Mouse (Mus musculus) v-Abl transformed pro-B cells (cell line): Measurements from ENCODE around the gene Csnk1g2.
"Not testable (repeated sequence)": the region's sequence is repeated elsewhere in the genome, so short reads cannot be mapped to it uniquely, and the experiment has no call there.

ENCODE experiments used
- in situ Hi-C, 2 experiments: fragments of 400-800 bp; cut with MboI; formaldehyde crosslinking; loops; one replicate each; pipeline ENCODE4 v1.15.1; 2025; ENCODE audit not compliant: unreplicated experiment in 2 of 2

The Csnk1g2 gene

DNA sequence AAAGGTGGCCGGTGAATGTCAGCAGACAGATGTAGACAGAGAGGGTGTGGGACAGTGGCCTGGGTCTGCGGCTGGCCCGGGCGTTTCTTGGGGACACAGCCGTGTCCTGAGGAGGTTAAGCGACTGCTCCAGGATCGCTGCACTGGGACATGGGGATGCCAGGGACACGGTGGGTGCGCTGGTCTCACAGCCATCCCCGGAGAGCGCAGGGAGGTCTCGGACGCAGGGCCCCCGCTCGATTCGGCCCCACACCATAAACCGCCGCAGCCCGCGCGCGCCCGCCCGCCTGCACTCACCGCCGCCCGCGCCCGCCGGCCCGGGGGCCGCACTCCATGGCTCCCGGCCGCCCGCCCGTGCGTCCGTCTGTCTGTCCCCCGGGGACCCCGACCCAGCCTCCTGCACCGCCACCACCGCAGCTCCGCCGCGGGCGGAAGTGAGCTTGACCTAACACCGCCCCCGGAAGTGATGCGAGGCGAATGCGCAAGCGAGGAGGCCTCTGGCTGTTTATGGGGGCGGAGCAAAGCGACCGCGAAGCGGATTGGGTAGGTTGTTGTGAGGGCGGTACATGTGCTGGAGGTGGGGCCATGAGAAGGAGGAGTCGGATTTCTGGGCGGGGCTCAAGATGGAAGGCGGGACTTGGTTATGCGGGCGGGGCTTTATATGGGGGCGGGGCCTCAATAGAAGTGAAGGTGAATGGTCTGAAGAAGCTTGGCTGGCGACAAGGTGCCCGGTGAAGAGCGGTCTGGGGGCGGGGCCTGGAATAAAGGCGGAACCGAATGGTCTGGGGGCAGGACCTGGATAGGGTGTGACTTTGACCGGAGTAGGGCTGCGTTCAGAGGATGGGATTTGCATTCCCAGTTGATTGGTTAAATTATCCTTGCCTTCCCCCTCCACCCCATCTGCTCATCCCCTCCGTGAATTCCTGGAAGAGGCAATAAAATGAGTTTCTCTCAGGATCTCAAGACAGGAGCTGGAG, 32.5 kb upstream of the Csnk1g2 start, which contains the start of gene Abhd17a:
Gene Abhd17a (minus strand): TSS at position 463 of the 976 bp plus-strand sequence.
- in situ Hi-C loops = no loop called here

DNA sequence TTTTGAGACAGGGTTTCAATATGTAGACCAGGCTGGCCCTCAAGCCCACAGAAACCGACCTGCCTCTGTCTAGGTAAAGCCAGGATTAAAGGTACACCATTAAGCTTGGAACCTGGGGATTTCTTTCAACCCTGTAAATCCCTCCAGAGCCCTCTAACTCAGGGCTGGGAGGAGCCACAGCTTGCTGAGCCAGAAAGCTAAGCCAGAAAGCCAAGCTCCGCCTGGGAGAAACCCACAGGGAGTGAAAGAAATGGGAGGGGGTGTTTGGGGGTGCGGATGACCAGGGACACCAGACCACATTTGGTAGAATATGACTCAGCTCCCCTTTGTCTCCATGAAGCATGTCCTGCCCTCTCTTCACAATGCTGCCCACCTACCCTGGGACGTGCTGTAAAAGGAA, 26.3 kb upstream of the Csnk1g2 start:
- in situ Hi-C loops = no loop called here

DNA sequence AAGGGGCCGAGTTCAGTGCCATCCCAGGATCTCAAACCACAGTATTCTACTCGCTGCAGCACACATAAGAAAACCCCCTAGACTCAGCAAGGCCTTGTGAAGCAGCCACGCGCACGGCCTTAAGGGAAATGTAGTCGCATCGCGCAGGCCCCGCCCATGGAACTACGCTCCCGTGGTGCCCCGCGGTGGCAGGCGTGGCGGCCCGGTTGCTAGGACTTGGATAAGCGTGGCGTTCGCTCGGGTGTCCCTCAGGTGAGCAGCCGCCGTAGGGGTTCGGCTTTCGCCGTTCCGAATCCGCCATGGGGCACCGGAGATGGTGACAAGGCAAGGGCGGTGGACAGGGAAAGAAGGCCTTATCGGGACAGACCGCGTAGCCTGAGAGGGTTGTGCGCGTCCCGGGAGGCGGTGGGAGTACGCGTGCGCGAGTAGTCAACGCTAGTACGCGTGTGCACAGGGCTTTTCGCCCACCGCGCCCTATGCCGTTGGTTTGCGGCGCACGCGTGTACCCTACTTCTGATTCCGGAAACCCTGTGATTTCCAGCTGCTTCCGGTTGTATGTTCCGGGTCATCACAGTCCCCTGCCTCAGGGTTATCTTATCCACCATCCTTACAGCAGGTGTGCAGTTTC, 19.8 kb upstream of the Csnk1g2 start, which contains the start of the genes Scamp4 and Adat3:
Gene Scamp4 (plus strand): TSS at position 175 of the 628 bp plus-strand sequence.
Gene Adat3 (plus strand): TSS at position 183 of the 628 bp plus-strand sequence.
- in situ Hi-C loops = no loop called here

DNA sequence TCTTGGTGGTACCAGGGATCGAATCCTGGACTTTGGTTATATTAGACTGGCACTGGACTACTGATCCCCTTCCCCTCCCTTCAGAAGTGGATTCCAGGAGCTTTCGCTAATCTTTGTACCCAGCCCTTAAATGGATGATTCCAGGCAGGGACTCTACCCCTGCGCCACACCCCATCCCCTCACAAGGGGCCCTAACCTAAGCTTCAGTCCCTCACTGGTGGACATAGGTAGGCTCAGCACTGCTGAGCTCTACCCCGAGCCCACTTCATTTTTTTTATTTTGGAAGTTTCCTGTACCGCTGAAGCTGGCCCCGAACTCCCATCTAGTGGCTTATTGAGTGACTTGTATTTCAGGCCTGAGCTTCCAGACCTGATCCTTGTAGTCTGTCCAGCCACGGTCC, 19.3 kb upstream of the Csnk1g2 start:
- in situ Hi-C loops = no loop called here

DNA sequence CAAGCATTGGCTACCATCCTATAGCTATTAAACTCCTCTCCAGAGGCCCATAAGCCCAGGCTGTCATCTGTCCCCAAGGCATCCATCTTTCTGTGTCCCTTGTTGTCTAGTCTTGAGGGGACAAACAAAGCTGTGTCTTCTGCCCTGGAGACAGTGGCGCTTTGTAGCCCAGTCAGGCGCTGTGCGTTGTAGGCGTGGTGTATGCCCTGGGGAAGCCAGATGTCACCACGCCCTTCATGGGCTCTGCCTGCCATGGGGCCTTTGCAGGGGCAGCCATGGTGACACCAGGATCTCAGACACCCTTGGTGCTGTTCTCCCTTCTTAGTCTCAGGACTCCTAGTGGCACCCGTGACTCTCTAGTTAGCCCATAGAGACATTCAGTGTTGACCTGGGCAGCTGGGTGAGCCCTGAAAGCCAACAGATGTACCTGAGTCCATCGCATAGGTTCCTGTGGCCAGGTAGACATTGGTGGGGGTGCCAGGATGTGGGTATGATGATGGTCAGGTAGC, 18.6 kb upstream of the Csnk1g2 start:
- in situ Hi-C loops = no loop called here

DNA sequence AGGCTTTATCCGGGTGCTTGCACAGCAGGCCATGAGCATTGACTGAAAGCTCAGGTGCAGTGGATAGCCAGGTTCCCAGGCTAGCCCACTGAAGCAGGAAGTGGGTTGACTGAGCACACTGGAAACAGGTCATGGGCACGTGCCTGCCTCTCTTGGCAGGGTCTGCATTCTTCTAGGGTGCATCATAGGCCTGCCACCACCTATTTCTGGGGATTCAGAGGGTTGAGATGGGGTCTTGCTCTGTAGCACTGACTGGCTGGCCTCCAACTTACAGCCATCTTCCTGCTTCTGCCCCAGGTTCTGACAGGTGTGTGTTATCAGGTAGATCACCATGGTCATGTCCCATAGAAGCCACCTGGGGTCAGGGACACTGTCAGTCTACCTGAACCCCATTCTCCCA, 17.6 kb upstream of the Csnk1g2 start:
- in situ Hi-C loops = no loop called here

DNA sequence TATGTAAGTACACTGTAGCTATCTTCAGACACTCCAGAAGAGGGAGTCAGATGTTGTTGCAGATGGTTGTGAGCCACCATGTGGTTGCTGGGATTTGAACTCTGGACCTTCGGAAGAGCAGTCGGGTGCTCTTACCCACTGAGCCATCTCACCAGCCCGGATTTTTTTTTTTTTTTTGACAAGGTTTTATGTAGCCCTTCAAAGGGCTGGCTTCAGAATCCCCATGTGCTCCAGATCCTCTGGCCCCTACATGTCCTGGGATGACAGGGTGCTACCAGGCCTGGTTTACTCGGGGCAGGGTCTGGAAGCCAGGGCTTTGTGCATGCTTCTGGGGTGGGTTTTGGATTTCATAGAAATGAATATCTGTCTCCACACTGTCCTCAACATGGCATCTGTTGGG, 16.9 kb upstream of the Csnk1g2 start, which contains the start of gene Gm49322:
Gene Gm49322 (plus strand): TSS at position 301 of the 400 bp plus-strand sequence.
- in situ Hi-C loops = not testable (repeated sequence)

DNA sequence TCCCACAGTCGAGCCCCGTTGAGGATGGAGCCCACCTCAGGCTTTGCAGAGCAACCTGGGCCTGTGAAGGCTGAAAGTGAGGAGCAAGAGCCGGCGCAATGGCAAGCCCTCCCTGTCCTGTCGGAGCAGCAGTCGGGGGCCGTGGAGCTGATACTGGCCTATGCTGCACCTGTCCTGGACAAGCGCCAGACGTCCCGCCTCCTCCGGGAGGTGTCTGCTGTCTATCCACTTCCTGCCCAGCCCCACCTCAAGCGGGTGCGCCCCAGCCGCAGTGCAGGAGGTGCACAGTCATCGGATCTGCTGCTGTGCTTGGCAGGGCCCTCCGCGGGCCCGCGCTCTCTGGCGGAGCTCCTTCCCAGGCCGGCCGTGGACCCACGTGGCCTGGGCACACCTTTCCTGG, 16.3 kb upstream of the Csnk1g2 start:
- in situ Hi-C loops = no loop called here

- in situ Hi-C loops = no loop called here
Observed at GRCm38 (mm10) chr10:80606737-80607350, 15.8 kb upstream of the Csnk1g2 start.

DNA sequence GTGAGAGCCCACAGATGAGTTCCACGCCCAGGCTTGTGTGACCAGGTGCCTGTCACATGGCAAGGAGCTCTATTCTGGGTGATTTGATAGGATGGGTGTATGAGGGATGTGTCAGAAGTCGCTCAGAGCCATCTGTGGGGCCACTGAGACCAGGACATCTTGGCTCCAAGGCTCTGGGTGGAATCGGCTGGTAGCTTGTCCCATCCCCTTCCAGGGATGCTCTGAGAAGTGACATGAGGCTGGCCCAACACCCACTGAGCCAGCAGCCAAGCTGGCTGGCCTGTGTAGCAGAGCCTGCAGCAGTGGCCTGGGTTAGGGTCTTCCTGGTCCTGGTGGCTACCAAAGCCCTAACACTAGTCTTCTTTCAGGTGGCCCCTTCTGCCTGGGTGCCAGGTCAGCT, 14.2 kb upstream of the Csnk1g2 start:
- in situ Hi-C loops = no loop called here

- in situ Hi-C loops = no loop called here
Observed at GRCm38 (mm10) chr10:80609269-80609924, 13.2 kb upstream of the Csnk1g2 start.

DNA sequence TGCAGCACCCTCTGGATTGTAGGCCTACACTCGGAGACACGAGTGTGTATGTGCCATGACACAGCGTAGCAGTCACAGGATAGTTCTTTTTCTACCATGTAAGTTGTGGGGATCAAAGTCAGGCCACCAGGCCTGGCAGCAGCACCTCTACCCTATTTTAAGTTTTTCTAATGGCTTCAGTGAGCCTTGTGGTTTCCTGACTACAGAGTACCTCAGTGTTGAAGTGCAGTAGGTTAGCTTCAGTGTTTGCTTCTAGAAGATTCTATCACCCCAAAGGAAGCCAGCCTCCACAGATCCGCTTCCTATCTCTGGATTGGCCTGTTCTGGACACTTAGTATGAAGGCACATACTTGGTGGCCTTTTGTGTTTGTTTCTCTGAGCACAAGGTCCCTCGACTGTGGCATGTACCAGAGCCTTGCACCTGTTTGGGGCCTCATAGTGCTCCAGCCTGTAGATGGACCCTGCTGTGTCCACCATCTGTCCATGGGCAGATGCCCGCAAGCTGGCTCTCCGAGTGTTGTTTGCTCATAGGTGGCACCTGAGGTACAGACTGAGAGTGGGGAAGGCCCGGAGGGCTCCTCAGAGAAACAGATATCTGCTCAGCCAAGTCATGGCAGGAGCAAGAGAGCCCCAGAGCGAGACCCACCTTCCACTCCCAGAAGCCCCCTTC, 12.4 kb upstream of the Csnk1g2 start:
- in situ Hi-C loops = loop anchor here in 1 of 2 experiments (5.0 kb wide), 2 partner anchors 33 to 77 kb away; partner anchors contain the start of gene Klf16

DNA sequence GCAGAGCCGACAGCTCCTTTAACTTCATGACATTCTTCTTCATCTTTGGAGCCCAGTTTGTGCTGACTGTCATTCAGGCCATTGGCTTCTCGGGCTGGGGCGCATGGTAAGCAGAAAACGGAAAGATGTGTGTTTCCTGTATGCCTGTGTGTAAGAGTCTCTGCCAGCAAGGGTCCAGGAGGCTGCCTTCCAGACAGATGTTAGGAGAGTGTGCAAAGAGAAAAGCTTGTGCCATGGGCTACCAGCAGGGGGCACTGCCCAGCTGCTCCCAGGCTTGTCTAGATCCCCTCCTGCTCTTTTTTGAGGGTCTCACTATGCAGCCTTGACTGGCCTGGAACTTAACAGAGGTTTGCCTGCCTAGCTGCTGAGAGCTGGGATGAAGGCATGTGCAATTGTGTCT, 11.6 kb upstream of the Csnk1g2 start:
- in situ Hi-C loops = loop anchor here in 1 of 2 experiments (5.0 kb wide), 2 partner anchors 34 to 76 kb away; partner anchors contain the start of gene Klf16

DNA sequence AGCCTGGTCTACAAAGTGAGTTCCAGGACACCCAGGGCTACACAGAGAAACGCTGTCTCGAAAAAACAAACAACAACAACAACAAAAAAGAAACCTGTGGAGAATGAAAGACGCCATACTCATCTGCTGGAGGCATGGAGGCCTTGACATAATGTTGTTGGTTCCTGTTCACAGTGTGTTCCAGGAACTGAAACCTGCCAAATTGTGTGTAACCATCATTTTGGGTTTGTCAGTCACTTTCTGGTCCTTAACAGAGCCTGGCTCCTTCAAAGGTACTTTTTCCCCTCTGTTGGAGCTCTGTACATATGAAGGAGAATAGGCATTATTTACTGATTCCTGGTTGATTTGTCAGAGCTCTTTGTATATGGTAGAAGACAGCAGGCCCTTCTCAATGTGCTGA, 10.7 kb upstream of the Csnk1g2 start:
- in situ Hi-C loops = loop anchor here in 1 of 2 experiments (5.0 kb wide), 2 partner anchors 35 to 75 kb away; partner anchors contain the start of gene Klf16

DNA sequence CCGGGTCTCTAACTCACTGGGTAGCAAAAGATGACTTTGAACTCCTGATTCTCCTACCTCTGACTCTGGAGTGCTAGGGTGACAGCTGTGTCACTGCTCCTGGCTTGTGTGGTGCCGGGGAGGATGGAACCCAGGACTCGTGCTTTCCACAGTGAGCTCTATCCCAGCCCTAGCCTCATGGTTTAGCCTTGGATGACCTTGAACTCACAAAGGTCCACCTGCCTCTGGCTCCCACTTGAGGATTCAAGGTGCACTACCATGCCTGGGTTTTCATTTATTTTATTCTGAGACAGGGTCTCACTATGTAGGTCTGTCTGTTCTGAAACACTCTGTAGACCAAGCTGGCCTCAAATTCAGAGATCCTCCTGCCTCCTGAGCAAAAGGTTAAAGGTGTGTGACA, 8.8 kb upstream of the Csnk1g2 start:
- in situ Hi-C loops = loop anchor here in 1 of 2 experiments (5.0 kb wide), 2 partner anchors 37 to 73 kb away; partner anchors contain the start of gene Klf16

- in situ Hi-C loops = loop anchor here in 1 of 2 experiments (5.0 kb wide), 2 partner anchors 37 to 73 kb away; partner anchors contain the start of gene Klf16
Observed at GRCm38 (mm10) chr10:80614351-80614750, 8.3 kb upstream of the Csnk1g2 start.

- in situ Hi-C loops = no loop called here
Observed at GRCm38 (mm10) chr10:80618181-80618580, 4.5 kb upstream of the Csnk1g2 start.

GRCm38 (mm10) chr10:80619465-80620244, 3.0 kb upstream of the Csnk1g2 start:
- in situ Hi-C loops = loop anchor here in 1 of 2 experiments (5.0 kb wide), 1 partner anchor 38 kb away; the partner anchor contains the start of gene Btbd2
